Mouse (Mus musculus) forebrain, postnatal 0 days (tissue): ENCODE results near the gene Cadm3. TPM values are rescaled to one million over a fixed set of nuclear protein-coding genes. Genes with fewer than 3 reads are reported as not detected.

Source experiments
- ATAC-seq: fragments of 200-750 bp; cut with Nextera tagmentation; 2 replicates; pipeline ENCODE4 v1.8.0; 2017; ENCODE audit warnings: mild to moderate bottlenecking, moderate library complexity
- DNase-seq: peaks from one replicate; pipeline ENCODE4 v3.0.0-alpha.2; 2015
- H3K27ac ChIP-seq: fragments of 300-500 bp; sonication (generic); 2 replicates; pipeline ENCODE4 v1.5.1; 2014; ENCODE audit warnings: low read depth, mild to moderate bottlenecking, antibody characterized with exemption, low read length, moderate library complexity, mixed read lengths
- H3K27me3 ChIP-seq: fragments of 300-500 bp; sonication (generic); 2 replicates; pipeline ENCODE4 v1.6.1; 2014; ENCODE audit warnings: mild to moderate bottlenecking, low read length, mixed read lengths; ENCODE audit not compliant: insufficient read depth
- H3K36me3 ChIP-seq: fragments of 300-500 bp; sonication (generic); 2 replicates; pipeline ENCODE4 v1.6.1; 2014; ENCODE audit warnings: mild to moderate bottlenecking, moderate library complexity; ENCODE audit not compliant: insufficient read depth
- H3K4me1 ChIP-seq: fragments of 300-500 bp; sonication (generic); 2 replicates; pipeline ENCODE4 v1.6.1; 2014; ENCODE audit warnings: antibody characterized with exemption; ENCODE audit not compliant: insufficient read depth
- H3K4me2 ChIP-seq: fragments of 300-500 bp; sonication (generic); 2 replicates; pipeline ENCODE4 v1.6.1; 2014; ENCODE audit warnings: low read depth, mild to moderate bottlenecking, moderate library complexity
- H3K4me3 ChIP-seq: fragments of 300-500 bp; sonication (generic); 2 replicates; pipeline ENCODE4 v1.5.1; 2014; ENCODE audit warnings: low read depth, low read length, mixed read lengths
- H3K9ac ChIP-seq: fragments of 300-500 bp; sonication (generic); 2 replicates; pipeline ENCODE4 v1.6.1; 2014; ENCODE audit warnings: mild to moderate bottlenecking
- H3K9me3 ChIP-seq: fragments of 300-500 bp; sonication (generic); 2 replicates; pipeline ENCODE4 v1.6.1; 2016; ENCODE audit warnings: low read length
- CTCF ChIP-seq: sonication (generic); IDR thresholded peaks from 2 replicates; pipeline ENCODE4 v1.5.1; 2016; ENCODE audit warnings: antibody characterized with exemption, control low read depth, low read depth
- WGBS: fragments of 180-500 bp; shearing (Covaris S2); extraction: QIAGEN DNeasy Blood & Tissue Kit; methylation state at CpG from one replicate; pipeline ENCODE4 v1.1.7; 2014; 5-methylcytosine and 5-hydroxymethylcytosine counted together
- polyA plus RNA-seq: library from polyadenylated mRNA; unstranded; fragments of >200 nt; fragmentation: Nextera tagmentation; extraction: Ambion mirVana; gene quantifications from 2 replicates; pipeline ENCODE4 v1.2.1, GENCODE M21; 2015
- total RNA-seq: library from RNA; depleted of rRNA; stranded (reverse); fragments of >200 nt; gene quantifications from 2 replicates; pipeline ENCODE4 v1.2.3, GENCODE M21; 2014

Gene Cadm3
- total and polyA plus RNA-seq, 2 experiments from 2014 or later, result 41.0 to 354 TPM

DNA sequence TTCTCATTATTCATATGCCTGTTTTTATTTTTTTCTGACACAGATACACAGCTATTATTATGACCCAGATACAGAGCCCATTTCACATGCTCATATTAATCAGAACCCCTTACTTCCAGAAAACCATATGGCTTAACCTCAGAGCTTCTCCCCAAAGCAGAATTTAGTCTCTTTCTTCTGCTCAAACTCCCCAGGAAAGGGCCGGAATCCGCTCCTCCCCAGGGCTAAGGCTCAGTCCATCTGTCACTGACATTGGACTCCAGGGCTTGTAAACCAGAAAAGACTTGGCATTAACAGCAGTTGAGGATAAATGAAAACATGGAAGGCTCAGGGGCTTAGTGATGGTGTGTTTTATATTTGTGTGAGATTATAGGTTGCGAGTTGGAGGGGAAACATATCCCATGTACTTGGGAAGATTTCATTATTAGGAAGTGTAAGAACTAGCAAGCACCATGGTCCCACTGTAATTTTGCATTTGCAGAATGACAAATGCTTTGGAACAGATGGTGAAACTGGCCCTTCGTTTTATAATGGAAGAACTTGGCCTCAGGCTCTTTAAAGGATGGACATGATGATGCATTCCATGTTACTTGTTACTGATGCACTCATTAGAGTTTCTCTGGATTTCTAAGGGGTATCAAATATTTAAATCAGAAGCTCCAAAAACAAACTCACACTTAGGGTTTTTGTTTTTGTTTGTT lies 7.8 kb downstream of the Cadm3 start:
- Histone ChIP-seq H3K27ac (no peak overlapping the region), H3K9me3 (no peaks in the 10 kb centered on the region), H3K4me3 (no peak overlapping the region), H3K4me1 (peaks cover 7% of the 10 kb centered on the region; the same call in 1 of the 2 replicates), H3K4me2 (no peak overlapping the region), H3K9ac (0 out of 2 replicates have a peak overlapping the region, but pooled peaks have one; percentile 22), H3K36me3 (no peaks in the 10 kb centered on the region), H3K27me3 (no peaks in the 10 kb centered on the region)
- DNase-seq (no peak), ATAC-seq (no peak)
- 52% methylated on average over 4 of the region's 4 CpGs for WGBS
- no peak for TF ChIP-seq CTCF

DNA sequence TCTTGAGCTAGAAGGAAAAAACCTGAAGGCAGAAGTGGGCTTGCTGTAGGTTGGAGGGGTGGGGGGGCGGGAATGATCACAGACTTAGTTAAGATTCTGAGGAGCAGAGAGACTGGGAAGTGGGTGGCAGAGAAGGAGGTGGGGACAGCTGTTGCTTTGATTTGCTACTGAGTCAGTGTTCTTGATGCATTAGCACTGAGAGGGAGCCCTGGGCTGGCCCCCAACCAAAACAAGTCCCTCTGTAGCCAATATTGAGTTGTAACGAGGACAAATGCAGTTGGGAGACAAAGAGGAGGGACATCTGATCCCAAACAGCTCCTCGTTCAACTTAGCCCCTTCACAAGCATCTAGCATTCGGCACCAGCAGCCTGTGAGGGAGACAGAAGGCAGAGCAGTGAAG lies 9.7 kb downstream of the Cadm3 start:
- Histone ChIP-seq H3K9ac (no peak overlapping the region), H3K9me3 (no peaks in the 10 kb centered on the region), H3K27me3 (no peaks in the 10 kb centered on the region), H3K4me1 (0 out of 2 replicates have a peak, but pooled peaks cover 7% of the 10 kb centered on the region), H3K27ac (no peak overlapping the region), H3K36me3 (no peaks in the 10 kb centered on the region), H3K4me2 (no peak overlapping the region), H3K4me3 (no peak overlapping the region)
- ATAC-seq (peak; percentile 41), DNase-seq (no peak)
- no peak for TF ChIP-seq CTCF
- WGBS, result 39% methylated on average over 4 of the region's 4 CpGs

DNA sequence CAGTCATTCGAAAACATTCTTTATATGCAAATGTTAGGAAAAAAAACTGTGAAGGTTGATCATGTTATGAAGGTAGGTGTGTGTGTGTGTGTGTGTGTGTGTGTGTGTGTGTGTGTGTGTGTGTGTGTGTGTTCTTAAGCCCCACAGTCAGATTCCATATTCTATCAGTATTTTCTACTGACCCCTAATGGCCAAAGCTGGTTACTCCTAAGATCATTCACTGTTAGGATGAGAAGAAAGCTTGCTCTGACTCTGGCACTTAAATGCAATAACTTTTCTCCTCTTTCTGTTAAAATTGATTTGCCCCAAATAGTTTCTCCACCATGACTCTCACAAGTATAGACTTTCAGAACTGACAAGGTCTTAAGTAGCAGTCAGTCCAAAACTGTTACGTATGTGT lies 10.8 kb downstream of the Cadm3 start:
- Histone ChIP-seq H3K9ac (no peak overlapping the region), H3K4me1 (0 out of 2 replicates have a peak, but pooled peaks cover 7% of the 10 kb centered on the region), H3K4me2 (no peak overlapping the region), H3K36me3 (no peaks in the 10 kb centered on the region), H3K27me3 (no peaks in the 10 kb centered on the region), H3K27ac (no peak overlapping the region), H3K9me3 (no peaks in the 10 kb centered on the region), H3K4me3 (no peak overlapping the region)
- no peak for DNase-seq
- TF ChIP-seq CTCF, result peak; percentile 48
- peak; percentile 35; the same call in 1 of the 2 replicates for ATAC-seq
- 92% methylated on average over 2 of the region's 2 CpGs for WGBS

DNA sequence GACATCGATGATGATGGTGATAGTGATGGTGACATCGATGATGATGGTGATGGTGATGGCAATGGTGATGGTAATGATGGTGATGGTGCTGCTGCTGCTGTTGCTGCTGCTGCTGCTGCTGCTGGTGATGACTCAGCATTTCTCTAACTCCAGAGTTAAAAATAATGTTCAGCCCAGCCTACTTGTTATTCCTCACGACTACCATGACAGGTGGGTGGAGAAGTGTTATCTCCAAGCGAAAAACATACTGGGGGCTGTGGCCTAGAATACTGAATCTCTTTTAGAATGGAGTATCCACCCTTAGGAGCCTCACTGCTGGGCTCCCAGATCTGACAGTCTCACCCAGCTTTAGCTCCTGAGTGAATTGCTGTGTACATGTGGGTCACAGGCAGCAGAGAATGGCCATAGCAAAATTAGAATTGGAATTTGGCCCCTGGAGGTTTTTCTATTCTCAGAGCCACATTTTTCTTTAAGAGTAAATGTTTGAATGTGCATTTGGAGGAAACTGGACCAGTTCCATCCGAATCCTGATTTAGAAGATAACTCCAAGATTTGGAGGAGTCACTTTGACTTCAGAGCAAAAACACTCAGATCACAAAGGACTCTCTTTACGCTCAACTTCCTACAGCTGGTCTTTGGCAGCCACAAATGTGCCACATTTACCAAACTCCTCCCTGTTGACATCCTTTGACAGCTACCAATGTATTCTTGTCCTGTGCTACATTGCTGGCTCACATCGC lies 12.2 kb downstream of the Cadm3 start:
- Histone ChIP-seq H3K9me3 (no peaks in the 10 kb centered on the region), H3K36me3 (0 out of 2 replicates have a peak, but pooled peaks cover 3% of the 10 kb centered on the region), H3K27me3 (no peaks in the 10 kb centered on the region), H3K4me1 (0 out of 2 replicates have a peak, but pooled peaks cover 7% of the 10 kb centered on the region), H3K9ac (no peak overlapping the region), H3K4me2 (no peak overlapping the region), H3K4me3 (no peak overlapping the region), H3K27ac (no peak overlapping the region)
- DNase-seq, result no peak
- no peak for TF ChIP-seq CTCF
- no peak for ATAC-seq
- 73% methylated on average over 7 of the region's 7 CpGs for WGBS

DNA sequence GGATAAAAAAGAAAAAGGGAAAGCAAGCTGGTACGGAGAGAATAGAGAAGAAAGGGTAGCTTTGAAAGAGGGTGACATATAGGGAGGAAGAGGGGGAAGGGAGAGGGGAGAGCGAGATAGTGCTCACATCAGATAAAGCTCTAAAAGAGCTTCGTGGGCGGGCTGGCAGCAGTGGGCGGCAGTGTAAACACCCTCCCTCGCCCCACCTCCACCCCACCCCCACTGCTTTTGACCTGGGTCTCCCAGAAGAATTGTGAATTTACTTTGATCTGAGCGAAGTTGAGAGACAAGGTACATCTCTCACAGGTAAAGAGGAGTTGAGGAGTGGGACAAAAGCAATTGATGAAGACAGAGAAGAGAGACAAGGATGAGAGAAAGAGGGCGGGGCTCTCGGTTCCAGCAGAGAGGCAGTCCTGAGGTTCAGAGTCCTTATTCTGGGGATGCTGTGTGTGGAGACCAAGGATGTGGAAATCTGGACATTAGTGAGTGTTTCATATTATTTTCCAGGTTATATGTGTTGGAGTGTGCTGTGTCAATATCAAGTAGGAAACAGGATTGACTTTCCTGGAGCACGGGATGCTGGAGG lies 17.0 kb downstream of the Cadm3 start, which contains the start of gene Aim2:
TSS of gene Aim2 (plus strand) at position 508 of the 586 bp plus-strand sequence.
- Histone ChIP-seq H3K27ac (no peak within 1 kb of the TSS), H3K4me3 (peak within 1 kb of the TSS; percentile 21), H3K27me3 (no peaks in the 10 kb centered on the region), H3K9me3 (no peaks in the 10 kb centered on the region), H3K36me3 (peaks cover 14% of the 10 kb centered on the region), H3K9ac (no peak within 1 kb of the TSS), H3K4me1 (no peaks in the 10 kb centered on the region), H3K4me2 (peak within 1 kb of the TSS; percentile 38)
- no peak for TF ChIP-seq CTCF
- DNase-seq (no peak), ATAC-seq (peak; percentile 28; the same call in 1 of the 2 replicates)
- WGBS, result 10% methylated on average over 10 of the region's 10 CpGs

DNA sequence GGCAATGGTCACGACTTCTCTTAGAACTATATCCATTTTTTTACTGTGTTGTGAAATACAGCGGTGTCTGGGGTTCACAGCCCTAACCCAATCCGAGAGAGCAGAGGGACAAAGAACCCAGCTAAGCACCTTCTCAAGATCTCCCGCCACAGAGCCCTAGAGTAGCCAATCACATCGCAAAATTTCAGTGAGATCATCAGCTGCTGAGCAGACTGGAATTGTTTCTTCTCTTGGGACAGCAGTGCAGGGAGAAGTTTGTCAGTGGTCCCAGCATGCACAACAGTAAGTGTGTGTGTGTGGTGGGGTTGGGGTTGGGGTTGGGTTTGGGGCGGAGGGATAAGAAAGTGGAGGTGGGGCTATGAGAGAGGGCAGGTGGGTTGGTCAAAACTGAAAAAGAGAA lies 17.5 kb downstream of the Cadm3 start:
- Histone ChIP-seq H3K9me3 (no peaks in the 10 kb centered on the region), H3K4me2 (peak overlapping the region; percentile 38), H3K36me3 (peaks cover 17% of the 10 kb centered on the region), H3K4me1 (no peaks in the 10 kb centered on the region), H3K9ac (no peak overlapping the region), H3K27me3 (no peaks in the 10 kb centered on the region), H3K27ac (no peak overlapping the region), H3K4me3 (peak overlapping the region; percentile 21; the same call in 1 of the 2 replicates)
- WGBS, result 2% methylated on average over 6 of the region's 6 CpGs
- peak; percentile 91 for ATAC-seq
- TF ChIP-seq CTCF, result no peak
- DNase-seq, result peak; percentile 71

DNA sequence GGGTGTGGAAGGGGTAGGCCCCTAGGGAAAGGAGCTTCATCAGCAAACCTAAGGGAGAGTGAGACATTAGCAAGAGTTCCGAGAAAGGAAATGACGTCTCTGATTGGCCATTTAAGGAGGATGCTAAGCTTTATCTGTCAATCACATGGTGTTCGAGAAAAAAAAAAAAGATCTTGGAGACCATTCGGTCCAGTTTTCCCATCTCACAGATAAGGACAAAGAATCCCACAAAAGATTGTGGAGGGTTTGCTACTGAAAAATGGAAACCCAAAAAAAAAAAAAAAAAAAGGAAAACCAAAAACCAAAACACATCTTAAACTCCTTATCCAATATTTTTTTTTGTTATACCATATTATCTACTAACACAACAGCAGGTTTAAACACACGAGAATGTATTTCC lies 18.3 kb downstream of the Cadm3 start:
- Histone ChIP-seq H3K27ac (no peak overlapping the region), H3K36me3 (peaks cover 24% of the 10 kb centered on the region), H3K4me3 (no peak overlapping the region), H3K4me1 (no peaks in the 10 kb centered on the region), H3K9ac (no peak overlapping the region), H3K9me3 (no peaks in the 10 kb centered on the region), H3K27me3 (no peaks in the 10 kb centered on the region), H3K4me2 (no peak overlapping the region)
- WGBS, result 53% methylated on average over 5 of the region's 5 CpGs
- ATAC-seq (no peak), DNase-seq (no peak)
- no peak for TF ChIP-seq CTCF
